Mouse (Mus musculus): ENCODE results near the gene Otof.

The Otof gene

DNA sequence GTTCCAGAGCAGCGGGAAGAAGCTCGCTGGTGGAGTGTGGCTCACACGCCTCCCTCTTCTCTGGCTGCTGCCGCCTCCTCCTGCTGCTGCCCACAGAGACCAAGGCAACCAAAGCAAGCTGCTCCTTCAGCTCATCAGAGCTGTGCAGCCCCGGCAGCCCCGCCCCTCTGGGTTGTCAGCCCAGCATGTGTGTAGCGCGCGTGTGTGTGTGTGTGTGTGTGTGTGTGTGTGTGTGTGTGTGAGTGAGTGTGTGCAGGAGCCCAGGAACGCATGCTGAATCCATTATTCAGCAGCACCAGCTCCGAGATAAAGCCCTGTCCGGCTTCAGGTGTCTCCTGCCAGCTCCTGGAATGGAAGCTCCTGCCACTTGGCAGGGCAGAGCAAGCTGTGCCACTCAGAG lies at the start of gene Otof:
Gene Otof (minus strand): TSS at position 112 of the 400 bp plus-strand sequence.
- peak; percentile 42 for DNase-seq

DNA sequence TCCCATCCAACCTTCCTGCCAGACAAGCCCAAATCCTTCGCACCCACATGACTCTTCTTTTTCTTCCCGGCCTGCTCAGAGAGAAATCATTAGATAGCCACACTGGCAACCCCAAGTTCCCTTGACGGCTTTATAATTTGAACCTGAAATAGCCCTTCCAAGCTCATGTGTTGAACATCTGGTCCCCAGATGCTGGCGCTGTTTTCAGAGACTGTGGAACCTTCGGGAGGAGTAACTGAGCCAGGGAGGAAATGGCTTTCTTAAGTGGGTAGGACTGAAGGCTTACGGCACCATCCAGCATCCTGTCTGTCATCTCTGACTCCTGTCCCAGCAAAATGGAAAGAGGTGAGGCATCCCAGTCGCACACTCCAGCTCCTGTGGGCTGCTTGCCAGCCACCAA lies 35.6 kb upstream of the Otof start:
- no peak for DNase-seq

DNA sequence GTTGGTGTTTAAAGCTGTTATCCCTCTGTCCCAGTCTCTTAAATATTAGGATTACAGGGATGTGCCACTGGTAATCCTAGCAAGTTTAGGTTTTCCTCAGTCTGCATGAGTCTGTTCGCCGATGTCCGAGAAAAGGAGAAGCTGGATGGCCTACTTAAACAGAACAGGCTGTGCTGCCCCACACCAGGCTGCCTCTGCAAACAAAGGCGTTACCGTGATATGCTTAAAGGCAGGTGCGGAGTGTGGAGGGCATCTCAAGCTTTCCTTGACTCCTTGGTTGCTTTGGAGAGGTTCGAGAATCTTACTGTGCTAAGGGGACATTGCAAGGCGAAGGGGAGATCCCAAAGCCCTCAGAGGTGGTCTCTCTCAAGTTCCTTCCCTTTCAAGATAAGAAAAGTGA lies 35.1 kb upstream of the Otof start:
- DNase-seq, result no peak

DNA sequence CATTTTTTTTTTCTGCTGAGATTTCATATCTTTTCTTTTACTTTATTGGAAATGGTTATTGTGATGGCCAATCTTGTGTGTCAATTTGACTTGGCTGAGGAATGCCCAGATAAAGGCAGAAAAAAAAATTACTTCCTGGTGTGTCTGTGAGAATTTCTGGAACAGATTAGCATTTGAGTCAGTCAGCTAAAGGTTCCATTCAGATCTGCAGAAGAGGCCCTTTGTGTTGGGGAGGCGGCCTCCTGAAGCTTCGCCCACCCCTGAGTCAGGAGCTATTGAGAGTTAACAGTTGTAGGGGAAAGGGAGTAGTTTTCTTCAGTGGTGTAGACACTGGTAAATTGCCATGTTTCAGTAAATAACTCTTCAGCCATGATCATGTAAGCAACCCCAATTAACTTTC lies 33.6 kb upstream of the Otof start:
- DNase-seq, result no peak

DNA sequence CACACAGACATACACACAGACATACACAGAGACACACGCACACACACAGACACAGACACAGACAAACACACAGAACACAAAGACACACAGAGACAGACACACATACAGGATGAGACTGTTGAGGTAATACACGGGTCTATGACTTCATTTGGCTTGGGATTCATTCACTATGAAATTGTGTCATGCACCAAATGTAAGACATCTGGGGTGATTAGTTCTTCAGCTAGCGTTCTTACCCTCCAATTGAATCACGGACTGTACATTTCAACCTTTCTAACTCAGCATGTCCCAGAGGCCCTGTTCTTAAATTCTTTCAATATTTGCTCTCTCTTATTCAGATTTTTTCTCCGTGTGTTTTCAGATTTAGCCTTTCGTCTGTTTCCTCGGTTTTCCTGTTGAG lies 32.9 kb upstream of the Otof start:
- no peak for DNase-seq

DNA sequence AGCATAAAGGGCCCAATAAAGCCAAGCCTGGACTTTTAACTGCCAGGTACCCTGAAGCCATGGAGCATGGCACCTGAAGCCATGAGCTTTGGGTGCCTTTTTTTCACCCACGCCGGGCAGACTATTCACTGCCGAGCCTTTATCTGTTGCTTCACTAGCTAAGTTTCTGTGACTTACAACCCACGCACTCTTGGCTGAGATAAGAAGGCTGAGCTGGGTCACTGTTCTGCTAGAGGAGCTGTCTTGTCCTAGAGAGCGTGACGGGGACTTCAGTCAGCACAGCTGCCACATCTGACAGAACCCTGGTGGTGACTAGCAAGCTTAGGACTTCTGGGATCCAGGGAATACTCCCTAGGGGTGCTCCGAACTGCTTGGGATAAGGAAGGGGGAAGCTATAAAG lies 32.0 kb upstream of the Otof start:
- DNase-seq, result no peak

DNA sequence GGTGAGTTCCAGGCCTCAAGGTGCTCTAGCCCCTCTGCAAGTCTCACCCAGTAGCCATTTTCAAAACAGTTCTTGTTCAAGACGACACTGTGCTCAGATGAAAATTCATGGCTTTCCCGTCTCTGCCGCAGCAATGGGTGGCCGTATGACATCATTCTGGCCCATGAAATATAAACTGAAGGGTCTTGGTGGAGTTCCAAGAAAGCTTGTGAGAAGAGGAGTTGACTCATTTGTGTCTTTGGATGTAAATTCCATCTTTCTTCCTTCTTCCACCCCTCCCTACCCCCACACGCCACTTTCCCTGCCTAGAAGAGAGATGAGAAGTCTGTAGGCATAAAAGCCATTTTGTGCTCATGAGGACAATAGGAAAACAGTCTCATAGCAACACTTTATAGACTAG lies 29.1 kb upstream of the Otof start:
- no peak for DNase-seq

DNA sequence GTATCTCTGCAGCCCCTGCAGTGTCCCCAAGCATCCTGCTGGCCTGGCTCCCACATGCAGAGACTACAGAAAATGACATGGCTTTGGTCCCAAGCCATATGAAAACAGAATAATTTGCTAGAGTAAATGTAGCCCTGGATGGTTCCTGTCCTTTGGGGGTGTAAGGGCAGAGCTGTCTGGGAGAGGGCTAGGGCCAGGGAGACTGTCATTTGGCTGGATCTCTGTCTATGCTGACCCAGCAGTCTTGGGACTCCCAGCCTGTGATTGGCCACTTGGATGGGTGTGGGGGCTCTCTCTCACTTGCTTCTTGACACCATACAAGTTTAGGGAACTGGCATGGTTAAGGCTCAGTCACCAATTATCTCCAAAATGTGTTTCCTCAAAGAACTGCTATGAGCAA lies 28.5 kb upstream of the Otof start:
- no peak for DNase-seq

DNA sequence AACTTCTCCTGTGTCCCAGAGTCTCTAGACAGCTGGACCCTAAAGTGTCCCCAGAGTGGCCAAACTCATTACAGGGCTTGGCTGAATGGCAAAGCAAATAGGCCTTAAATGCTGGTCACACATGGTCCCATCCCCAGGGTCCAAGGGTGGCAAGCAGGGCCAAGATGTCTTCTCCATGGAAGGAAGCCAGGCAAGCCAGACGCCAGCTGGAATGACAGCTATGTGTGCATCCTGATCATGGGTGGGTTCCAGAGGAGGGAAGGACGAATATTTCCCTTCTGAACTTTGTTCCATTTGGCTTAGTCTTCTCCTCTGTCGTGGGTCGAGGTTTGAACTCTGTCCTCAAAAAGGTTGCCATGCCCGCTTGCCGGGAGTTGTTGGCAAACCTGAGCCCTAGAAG lies 23.4 kb upstream of the Otof start:
- no peak for DNase-seq

DNA sequence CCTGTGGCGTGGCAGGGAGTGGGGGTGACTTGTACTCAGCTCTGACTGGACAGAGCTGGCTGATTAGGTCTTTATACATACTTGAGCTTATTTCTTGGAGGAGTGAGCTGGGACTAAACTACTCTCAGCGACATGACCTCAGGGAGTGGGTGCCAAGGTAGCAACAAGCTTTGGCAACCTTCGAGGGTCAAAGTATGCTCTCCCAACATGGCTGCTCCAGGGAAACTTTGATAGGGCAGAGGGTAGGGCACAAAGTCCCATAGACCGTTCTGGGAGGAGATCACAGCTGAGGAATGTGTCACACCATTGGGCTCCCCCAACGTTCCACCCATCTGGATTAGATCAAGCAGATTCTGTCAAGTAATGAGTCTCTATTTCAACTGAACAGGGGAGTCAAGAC lies 22.9 kb upstream of the Otof start:
- no peak for DNase-seq

DNA sequence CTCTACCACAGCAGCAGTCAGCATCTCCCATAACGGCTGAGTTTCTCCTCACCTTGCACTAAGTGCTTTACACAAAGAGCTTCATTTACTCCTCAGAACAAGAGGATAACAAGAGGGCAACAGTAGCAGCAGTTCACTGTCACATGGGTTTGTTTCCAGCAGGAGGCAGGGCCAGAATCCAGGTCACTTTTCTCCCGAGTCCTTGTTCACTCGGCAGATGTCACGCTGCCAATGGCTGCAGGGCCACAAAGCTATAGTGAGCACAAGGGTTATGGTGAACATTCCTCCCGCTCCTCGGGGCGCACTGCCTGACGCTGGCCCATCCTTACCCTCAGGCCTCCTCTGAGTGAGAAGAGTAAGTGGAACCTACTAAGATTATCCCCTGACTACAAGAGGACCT lies 21.8 kb upstream of the Otof start:
- peak; percentile 28 for DNase-seq

DNA sequence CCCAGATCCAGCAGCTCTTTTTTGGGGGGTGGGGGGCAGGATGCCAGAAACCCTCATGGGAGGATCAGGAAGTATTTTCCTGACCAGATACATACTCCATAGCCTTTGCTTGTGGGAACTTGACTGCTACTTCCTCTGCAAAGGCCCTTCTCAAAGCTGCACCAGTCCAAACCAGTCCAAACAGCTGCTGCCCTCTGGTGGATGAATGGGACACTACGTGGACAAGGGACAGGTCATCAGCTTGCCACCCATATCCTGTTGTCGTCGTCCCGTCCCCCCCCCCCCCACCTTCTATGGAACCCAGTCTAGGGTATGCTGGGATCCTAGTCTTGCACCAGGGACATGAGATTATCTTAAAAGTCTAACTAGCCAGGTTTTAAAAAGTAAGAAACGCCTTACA lies 20.6 kb upstream of the Otof start:
- DNase-seq, result peak; percentile 72

DNA sequence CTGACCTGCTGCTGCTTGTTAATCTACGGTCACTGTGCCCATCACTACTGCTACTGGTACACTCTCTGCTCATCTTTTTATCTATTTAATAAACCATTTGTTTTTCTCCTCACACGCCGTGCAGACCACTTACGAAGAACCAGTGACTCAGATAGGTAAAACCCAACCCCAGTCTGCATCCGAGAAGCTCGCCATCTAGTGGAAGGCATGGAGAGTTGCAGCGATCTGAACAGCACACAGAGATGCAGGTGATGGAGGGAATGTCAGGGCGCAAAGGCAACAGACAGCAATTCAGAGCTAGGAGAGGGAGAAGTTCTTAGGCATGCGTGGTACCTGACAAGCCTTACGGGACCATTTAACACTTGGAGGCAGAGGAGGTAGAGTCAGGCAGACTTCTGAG lies 14.8 kb upstream of the Otof start:
- DNase-seq, result peak; percentile 41

DNA sequence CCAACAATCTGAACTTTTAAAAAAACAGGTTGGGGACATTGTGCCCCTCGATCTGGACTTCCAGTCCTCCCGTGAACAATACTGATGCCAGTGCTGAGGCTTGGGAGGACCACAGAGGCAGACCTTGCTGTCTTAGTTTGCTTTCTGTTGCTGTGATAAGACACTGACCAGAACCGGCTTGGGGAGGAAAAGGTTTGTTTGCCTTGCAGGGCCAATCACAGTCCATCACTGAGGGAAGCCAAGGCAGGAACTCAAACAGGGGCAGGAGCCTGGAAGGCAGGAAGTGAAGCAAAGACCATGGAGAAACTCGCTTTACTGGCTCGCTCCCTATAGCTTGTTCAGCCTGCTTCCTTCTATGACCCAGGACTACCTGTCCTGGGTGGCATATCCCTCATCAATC lies 10.4 kb upstream of the Otof start:
- no peak for DNase-seq

DNA sequence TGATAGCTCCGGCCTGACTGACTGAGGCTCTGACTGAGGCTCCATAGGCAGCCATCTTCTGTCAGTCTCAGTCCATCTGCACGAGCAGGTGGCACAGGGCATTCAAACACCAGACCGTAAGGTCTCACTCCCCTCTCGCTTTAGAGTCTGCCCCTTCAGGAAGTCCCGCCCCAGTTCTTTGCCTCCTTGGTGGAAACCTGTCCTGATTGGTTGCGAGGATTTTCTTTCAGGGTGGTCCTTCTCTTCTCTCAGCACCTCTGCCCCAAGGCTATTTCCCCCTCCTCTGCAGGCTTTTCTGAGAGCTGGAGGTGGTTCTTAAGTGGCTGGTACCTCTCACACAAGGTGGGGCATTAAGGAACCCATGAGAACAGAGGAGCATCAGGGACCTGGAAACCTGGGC lies 8.7 kb upstream of the Otof start:
- no peak for DNase-seq

DNA sequence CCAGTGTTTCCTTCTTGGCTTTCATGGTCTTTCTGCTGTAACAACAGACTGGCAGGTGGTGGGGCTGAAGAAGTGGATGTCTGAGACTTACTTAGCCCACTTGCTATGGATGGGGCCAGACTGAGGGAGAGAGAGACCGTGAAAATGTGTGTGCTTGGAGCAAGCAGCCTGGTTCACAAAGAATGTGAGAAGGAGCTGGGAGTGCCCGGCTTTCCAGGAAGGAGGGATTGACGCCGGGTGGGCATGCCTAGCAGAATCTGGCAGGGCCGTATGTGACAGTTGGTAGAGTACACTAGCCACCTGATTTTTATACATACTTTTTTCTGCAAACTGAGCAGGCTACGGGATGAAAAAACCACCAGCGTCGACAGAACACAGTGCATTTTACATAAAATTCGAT lies 4.6 kb upstream of the Otof start:
- DNase-seq, result no peak

DNA sequence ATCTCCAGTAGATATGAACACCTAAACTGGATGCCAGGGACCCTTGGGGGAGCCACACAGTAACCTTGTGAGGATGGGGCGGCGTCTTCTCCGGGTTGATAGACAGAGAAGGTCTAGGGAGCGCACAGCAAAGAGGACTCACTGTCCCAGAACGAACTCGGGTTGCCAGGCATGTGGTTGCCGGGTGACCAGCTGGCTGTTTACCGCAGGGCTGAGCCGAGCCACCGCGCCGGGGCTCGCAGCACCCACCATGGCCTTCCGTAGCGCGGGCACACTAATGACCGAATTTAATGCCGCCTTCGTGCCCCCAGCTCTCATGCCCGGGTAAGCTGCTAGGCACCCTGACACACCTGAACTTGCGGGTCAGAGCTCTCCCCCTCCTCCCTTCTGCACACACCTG lies 4.1 kb upstream of the Otof start, which contains the start of gene 1700001C02Rik:
Gene 1700001C02Rik (plus strand): TSS at position 187 of the 400 bp plus-strand sequence.
- DNase-seq, result no peak

DNA sequence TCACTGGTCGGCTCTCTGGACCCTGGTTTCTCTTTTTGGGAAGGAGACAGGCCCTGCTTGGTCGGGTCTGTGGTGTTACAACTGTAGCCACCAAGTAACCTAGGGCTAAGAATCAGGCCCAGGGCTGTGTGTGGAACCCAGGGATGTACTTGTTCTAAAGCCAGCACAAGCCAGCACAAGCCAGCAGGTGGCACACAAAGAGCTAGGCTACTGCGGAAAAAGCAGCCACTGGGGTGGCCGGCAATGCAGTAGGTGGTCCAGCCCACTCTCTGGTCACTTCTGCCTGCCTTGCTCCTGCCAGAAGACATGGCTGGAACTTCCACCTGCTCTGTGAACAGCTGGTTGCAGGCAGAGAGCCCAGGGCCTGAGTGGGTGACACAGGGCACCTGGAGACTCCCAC lies 1.6 kb downstream of the Otof start:
- no peak for DNase-seq

DNA sequence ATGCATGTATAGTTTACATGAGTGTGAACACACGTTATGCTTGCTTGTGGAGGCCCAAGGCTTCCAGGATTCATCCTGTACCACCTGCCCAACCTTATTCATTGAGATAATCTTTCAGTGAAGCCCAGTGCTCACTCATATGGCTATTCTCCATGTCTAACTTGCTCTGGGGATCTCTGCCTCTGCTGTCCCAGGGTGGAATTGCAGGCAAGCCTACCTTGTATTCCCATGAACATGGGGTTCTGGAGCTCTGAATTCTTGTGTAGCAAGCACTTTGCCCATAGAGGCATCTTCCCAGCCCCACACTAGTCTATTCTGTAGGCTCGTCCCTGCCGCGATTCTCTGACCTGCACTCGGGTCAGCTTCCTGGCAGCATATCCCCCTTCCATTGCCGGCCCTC lies 5.7 kb downstream of the Otof start:
- no peak for DNase-seq

DNA sequence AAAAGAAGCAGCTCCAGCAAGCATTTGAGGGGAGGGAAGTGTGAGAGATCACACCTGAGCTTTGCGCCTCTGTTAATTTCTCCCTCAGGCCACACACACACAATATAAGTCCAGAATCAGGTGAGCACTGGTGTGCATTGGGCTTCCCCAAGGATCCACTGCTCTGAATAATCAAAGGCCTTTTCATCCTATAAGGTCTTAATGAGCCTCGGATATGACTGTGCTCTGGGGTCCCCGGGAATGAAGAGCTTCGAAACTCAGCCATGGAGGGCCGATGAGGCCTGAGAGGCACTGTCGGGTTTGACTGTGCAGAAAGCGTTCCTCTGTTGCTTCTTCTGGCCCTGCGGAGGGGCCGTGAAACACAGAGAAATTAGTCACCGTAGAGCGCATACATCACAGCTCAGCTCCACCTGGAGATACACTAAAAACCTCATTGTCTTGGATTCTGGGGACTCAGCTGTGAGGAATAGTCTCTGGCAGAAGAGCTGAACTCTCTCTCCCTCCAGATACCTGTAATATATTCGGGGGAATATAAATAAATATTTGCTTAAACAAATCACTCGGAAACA lies 17.3 kb downstream of the Otof start:
- DNase-seq, result no peak

DNA sequence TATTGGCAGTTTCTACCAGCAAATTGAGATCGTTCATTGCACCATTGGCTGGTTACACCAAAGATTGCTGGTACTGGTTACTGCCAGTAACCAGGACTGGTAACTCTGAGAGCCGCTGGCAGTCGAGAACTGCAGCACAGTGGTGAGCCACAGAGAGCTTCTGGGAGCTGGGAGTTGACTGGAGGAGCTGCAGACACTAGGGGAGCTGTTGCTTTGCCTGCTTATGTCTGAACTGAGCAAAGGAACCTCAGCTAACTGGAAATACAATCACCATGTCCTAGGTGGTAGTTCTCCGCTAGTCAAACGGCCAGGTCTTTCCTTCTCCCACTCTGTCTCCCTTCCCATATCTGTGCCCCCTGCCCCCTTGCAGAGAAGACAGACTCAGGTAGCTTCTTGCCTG lies 19.5 kb downstream of the Otof start:
- DNase-seq, result no peak

DNA sequence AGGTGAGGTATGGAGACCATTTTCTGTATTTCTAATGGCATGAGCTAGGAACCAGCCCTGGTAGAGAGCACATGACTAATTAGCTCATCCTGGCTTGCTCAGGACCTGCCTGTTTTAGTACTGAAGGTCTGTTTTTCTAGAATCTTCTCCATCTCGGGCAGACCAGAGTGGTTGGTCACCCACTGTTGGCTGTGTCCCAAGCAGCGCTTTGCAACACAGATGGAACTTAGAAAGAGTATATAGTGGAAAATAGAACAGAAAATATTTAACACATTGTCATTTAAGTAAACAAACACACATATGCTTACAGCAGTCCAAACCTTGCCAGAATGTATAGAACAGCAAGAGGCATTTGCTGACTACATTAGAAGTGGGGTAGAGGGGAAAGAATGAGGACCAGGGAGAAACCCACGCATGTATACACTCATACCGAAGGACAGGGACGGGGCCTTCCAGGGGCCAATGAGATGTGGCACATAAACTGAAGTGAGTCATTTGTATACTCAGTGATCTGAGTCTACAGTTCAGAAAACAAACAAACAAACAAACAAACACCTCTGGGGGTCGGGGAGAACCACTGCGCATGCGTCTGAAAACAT lies 21.3 kb downstream of the Otof start:
- no peak for DNase-seq

DNA sequence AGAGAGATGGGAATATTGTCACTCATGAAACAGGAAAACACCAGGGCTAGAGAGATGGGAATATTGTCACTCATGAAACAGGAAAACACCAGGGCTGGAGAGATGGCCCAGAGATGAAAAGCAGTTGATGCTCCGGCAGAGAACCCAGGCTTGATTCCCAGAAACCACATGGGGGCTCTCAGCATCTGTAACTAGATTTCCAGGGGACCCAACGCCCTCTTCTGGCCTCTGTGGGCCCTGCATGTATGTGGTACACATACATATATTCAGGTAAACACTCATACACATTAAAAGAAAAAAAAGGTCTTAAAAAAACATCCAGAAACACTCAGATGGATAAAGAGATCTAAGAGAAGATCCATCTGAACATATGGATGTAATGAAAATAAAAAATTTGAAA lies 22.8 kb downstream of the Otof start:
- no peak for DNase-seq

DNA sequence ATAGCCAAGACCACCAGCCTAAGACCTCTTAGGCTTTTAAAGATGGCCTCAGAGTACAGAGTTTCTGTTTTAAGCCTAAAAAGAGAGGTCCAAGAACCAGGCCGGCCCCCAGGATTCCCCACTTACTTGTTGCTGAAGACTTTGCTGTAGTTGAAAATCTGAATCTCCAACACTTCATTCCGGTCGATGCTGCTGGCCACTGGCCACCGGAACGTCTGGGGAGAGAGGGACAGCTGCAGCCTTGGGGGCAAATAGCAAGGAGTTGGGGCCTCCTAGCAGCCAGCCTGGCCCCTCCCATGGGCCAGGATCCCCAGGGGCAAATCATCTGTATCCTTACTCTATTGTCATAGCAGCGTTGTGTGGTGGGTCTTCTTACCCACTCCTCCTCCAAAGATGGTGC lies 34.3 kb downstream of the Otof start:
- no peak for DNase-seq

DNA sequence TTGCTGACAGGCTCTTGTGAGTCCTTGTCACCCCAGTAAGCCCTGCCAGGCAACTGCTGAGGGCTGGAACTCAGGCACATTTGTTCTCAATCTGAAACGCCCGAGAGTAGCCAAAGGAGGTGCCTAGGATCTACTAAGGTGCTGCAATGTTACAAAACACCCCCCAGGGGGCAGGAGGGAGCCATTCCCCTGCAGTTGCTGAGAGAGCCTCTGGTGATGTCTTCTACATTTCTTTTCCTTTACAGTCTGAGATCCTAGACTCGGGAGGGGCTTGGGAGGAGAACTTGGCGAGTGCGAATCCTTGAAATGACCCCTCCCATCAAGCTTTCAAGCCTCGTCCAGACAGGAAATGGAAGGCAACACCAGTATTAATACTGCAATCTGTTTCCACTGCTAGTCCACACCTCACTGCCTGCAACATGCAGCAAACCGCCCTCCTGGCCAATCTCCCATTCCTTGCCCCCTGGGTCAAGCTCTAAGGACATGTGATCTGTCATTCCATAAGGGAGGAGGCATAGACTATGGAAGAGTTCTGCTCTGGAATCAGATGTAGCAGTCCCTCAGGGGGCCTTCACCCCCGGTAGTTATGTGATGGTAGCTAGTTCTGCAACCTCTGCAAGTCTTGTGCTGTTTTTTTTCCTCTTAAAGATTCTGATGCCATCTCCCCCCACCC lies 38.0 kb downstream of the Otof start:
- DNase-seq, result peak; percentile 38
